Mouse (Mus musculus) T-helper 1 cell (primary cell): Measurements from ENCODE around the gene Olfr1102.

ENCODE experiments used
- in situ Hi-C: fragments of 300-600 bp; cut with MboI, MseI; formaldehyde crosslinking; loops from one replicate; pipeline ENCODE4 v1.15.1; 2025; ENCODE audit warnings: high pct_unique_total_duplicates

Gene Olfr1102

DNA sequence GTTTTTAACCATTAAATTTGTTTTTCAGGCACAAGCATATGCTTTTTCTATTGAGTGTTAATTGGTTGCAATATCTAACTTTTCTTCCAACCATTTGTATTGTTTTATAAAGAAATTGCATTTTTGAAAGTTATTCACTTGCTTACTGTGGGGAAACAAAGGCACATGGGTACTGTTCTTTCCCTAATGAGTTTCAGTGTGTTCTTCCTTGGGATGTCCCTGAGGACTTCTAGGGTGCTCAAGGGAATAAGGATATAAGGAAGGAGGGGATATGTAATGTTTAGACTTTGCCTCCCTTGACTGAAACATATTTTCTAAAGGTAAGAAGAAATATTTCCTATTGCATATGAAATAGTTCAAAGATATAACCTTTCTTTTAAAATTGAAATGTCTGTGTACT lies at the start of gene Olfr1102:
Olfr1102 (plus strand) TSS at position 301 of the 400 bp plus-strand sequence.
- in situ Hi-C loops: no loop called here

DNA sequence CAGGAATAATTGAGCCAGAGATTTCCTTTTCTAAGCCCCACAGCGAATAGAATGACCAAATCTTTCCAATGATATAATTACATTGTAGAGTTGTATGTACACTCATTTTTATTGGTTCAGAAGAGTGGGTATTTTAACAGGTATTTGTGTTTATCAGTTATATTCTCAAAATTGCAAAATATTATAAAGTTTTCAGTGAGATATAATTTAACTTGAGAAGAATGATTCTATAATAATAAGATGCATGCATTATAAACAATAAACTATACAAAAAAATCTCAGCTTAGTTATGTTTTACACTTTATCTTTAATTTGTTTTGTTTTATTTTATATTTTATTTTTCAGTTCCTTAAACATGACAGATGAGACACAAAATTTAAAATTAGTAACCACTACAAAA lies 37.6 kb upstream of the Olfr1102 start, which contains the start of gene Olfr1099:
Olfr1099 (minus strand) TSS at position 101 of the 400 bp plus-strand sequence.
- in situ Hi-C loops: no loop called here

DNA sequence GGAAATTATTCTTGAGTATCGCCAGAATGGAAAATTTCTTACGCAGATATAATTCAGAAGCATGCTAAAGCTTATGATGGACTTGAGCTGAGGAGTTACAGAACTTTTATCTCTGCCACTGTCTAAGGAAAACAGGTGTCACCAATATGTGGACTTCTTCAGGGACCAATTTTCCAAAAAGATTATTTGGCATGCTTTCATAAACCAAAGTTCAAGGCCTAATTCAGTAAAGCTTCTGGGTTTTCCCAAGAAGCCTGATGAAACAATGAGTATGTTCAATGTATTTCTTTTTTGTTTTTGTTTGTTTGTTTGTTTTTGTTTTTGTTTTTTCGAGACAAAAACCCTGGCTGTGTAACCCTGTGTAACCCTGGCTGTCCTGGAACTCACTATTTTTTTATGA lies 18.3 kb upstream of the Olfr1102 start, which contains the start of gene Olfr1100:
Olfr1100 (minus strand) TSS at position 101 of the 400 bp plus-strand sequence.
- in situ Hi-C loops: no loop called here

DNA sequence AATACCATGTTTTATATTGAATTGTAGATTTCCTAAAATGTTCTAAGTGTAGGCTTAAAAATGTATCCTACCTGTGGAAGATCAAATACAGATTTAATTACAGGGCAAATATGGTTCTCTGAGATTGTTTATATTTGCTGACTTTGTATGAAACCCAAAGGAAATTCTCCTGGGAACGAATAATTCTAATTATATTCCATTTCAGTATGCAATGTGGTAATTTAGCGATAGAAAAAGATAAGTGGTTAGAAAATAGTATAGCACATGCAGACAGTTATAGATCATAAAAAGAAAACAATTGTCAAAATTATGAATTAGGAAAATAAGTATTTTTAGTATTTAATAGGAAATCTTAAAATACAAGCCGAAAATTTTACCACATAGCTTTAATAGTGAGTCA lies 7.1 kb upstream of the Olfr1102 start, which contains the start of gene Olfr1101:
Olfr1101 (minus strand) TSS at position 101 of the 400 bp plus-strand sequence.
- in situ Hi-C loops: no loop called here

DNA sequence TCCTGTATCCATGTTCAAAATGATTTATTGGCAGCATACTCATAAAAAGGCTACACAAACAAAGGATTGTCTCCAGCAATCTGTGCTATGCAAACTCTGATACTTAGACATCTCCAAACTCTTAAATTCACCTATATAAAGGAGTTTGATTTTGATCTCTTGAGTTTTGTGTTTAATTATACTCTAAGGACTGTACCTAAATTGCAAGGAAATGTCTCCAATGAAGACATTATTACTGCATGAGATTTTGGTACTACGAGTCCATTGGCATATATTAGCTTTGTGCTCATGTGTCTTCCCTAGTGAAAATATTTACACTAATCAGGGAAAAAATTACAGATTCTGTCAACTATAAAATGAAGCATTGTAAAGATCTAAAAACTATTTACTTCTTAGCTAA lies 28.8 kb downstream of the Olfr1102 start, which contains the start of gene Olfr1104:
Olfr1104 (minus strand) TSS at position 101 of the 400 bp plus-strand sequence.
- in situ Hi-C loops: no loop called here

DNA sequence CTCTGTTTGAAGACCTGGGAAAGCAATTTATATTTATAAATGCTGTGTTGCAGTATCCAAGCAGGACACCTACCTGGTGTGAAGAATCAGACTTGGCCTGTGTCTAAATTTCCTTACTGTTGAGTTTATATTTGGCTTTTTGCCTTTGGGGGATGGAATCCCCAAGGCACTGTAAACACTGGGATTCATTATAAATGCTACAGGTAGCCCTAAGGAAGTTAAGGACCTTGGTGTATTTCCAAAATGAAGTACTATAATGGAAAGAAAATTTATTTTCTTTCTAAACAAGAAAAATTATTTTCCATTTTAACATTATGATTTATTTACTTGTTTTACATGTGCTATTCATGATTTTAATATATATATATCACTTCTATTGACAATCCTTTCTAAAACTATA lies 38.2 kb downstream of the Olfr1102 start, which contains the start of gene Olfr1105:
Olfr1105 (minus strand) TSS at position 101 of the 400 bp plus-strand sequence.
- in situ Hi-C loops: no loop called here

DNA sequence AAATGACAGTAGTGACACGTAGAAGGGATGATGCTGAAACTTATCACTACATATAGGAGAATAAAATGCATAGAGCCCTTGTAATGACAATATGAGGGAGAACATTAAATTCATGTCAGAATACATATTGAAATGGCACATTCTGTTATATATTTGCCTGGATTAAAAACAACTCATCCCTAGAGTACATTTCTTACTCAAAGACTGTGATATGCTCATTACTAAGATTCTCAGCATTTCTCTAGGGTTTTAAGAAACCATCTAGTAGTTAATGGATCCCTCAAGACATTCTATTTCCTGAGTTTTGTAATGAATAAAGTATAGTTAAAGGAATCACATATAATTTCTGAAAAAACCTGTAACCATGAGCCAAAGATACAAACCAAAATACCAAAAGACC lies 54.0 kb downstream of the Olfr1102 start, which contains the start of gene Olfr1106:
Olfr1106 (minus strand) TSS at position 101 of the 400 bp plus-strand sequence.
- in situ Hi-C loops: no loop called here
